Mouse (Mus musculus): ENCODE measurements at regions not wholly inside any gene's neighbourhood (a gene's known extent, or its start where the extent isn't known, plus 50 kb on each side); places are given as distances from the start of the nearest gene placed in this dataset.

GRCm38 (mm10) chrX:162284252-162284651, 124.7 kb upstream of the Nhs start:
- TF ChIP-seq CTCF (conservative IDR thresholded peaks at IDR 0.05; ENCODE audit: low read length): no peak
- TF ChIP-seq NANOG (IDR thresholded peaks at IDR 0.05; ENCODE audit: borderline replicate concordance, low read length): no peak

All from E14TG2a.4 (cell line).